ENCODE assay signal across 23 mouse cellular contexts in genomic region chr3:152403827-152404226, GRCm38 (mm10). TPM values are rescaled to one million over a fixed set of nuclear protein-coding genes. Genes with fewer than 3 reads are reported as not detected.
A peak's percentile ranks its signal among the peaks of the same experiment; 100 is the strongest.
DNase-seq lines count a peak whose midpoint lies in the region; ATAC-seq and TF ChIP-seq lines count a peak whose summit lies in the region.
"Had no signal": no experiment of that assay in that cellular context is flagged by ENCODE, and none has a peak within 500 bp of the region (broad histone marks: within the 10 kb centered on the region; RNA-seq: fewer than 3 reads in every experiment).

No protein-coding gene starts in this region.

- H3K36me3 ChIP-seq in liver, embryonic 14.5 days (replicated peaks; ENCODE audit: control insufficient read depth, insufficient read depth, low read depth), result no peaks in the 10 kb centered on the region
- peaks cover 4% of the 10 kb centered on the region; the same call in 1 of the 2 replicates for H3K36me3 ChIP-seq in liver, embryonic 11.5 days (ENCODE audit: control insufficient read depth, insufficient read depth, low read length)
- H3K36me3 ChIP-seq in forebrain, embryonic 16.5 days (ENCODE audit: control insufficient read depth, insufficient read depth), result no peaks in the 10 kb centered on the region
- H3K36me3 ChIP-seq: heart, embryonic 15.5 days; limb, embryonic 12.5 days; lung, embryonic 15.5 days; midbrain, embryonic 12.5 days had no signal

- WGBS in liver, embryonic 14.5 days (ENCODE audit: insufficient replicate concordance), result 50% methylated on average over 2 of the region's 2 CpGs
- 70% methylated on average over 2 of the region's 2 CpGs for WGBS in liver, embryonic 11.5 days
- 60% methylated on average over 2 of the region's 2 CpGs for WGBS in forebrain, embryonic 16.5 days

- intact Hi-C loops in gastrocnemius, adult 2 months (cut with DNase I), result no loop called here
- intact Hi-C loops in gastrocnemius, postnatal 36 days (cut with DNase I), result loop anchor here (10.0 kb wide), 1 partner anchor 151 kb away; no protein-coding TSS in a partner anchor

- H3K27me3 ChIP-seq in liver, embryonic 14.5 days (ENCODE audit: control insufficient read depth, insufficient read depth, low read length), result no peaks in the 10 kb centered on the region
- H3K27me3 ChIP-seq in liver, embryonic 11.5 days (replicated peaks; ENCODE audit: control insufficient read depth, insufficient read depth, low read length), result no peaks in the 10 kb centered on the region
- H3K27me3 ChIP-seq in forebrain, embryonic 16.5 days (replicated peaks; ENCODE audit: control insufficient read depth, insufficient read depth, low read length), result no peaks in the 10 kb centered on the region
- H3K27me3 ChIP-seq: heart, embryonic 15.5 days; limb, embryonic 12.5 days; lung, embryonic 15.5 days; midbrain, embryonic 12.5 days had no signal

- ATAC-seq in liver, embryonic 14.5 days (ENCODE audit: insufficient read depth), result no peak
- ATAC-seq in liver, embryonic 11.5 days (replicated peaks; ENCODE audit: low FRiP score), result no peak
- ATAC-seq in forebrain, embryonic 16.5 days, result no peak
- ATAC-seq: CD4-positive, CD25-positive, alpha-beta regulatory T cell, adult 4 months; forebrain, postnatal 0 days; hindbrain, embryonic 16.5 days; intestine, embryonic 16.5 days had no signal

- no peak overlapping the region for H3K9ac ChIP-seq in liver, embryonic 14.5 days (replicated peaks)
- H3K9ac ChIP-seq in liver, embryonic 11.5 days (ENCODE audit: low read depth, low read length), result no peak overlapping the region
- no peak overlapping the region for H3K9ac ChIP-seq in forebrain, embryonic 16.5 days (replicated peaks; ENCODE audit: low read depth, low read length)
- H3K9ac ChIP-seq: forebrain, postnatal 0 days; heart, embryonic 15.5 days; limb, embryonic 12.5 days; lung, embryonic 15.5 days; midbrain, embryonic 12.5 days had no signal

- H3K4me3 ChIP-seq in gastrocnemius, adult 2 months, result no peak overlapping the region
- H3K4me3 ChIP-seq in liver, embryonic 14.5 days (ENCODE audit: insufficient read depth in 1 of 2, low read depth in 2 of 2, low read length in 2 of 2), result no peak overlapping the region
- H3K4me3 ChIP-seq in liver, embryonic 11.5 days (ENCODE audit: low read depth, low read length), result no peak overlapping the region
- no peak overlapping the region for H3K4me3 ChIP-seq in forebrain, embryonic 16.5 days (replicated peaks; ENCODE audit: low read length)
- H3K4me3 ChIP-seq: heart, embryonic 15.5 days; limb, embryonic 12.5 days; lung, embryonic 15.5 days; midbrain, embryonic 12.5 days had no signal

- H3K4me2 ChIP-seq in liver, embryonic 14.5 days (ENCODE audit: low read depth), result peak overlapping the region; percentile 8; the same call in 1 of the 2 replicates
- H3K4me2 ChIP-seq in liver, embryonic 11.5 days, result no peak overlapping the region
- no peak overlapping the region for H3K4me2 ChIP-seq in forebrain, embryonic 16.5 days (ENCODE audit: low read length)
- H3K4me2 ChIP-seq: heart, embryonic 15.5 days; limb, embryonic 12.5 days; lung, embryonic 15.5 days; midbrain, embryonic 12.5 days had no signal

- H3K27ac ChIP-seq in gastrocnemius, adult 2 months, result peak overlapping the region; percentile 73; the same call in 1 of the 2 replicates
- H3K27ac ChIP-seq in liver, embryonic 14.5 days, result no peak overlapping the region
- no peak overlapping the region for H3K27ac ChIP-seq in liver, embryonic 11.5 days (ENCODE audit: low read depth, low read length)
- no peak overlapping the region for H3K27ac ChIP-seq in forebrain, embryonic 16.5 days (ENCODE audit: low read length)
- H3K27ac ChIP-seq: heart, embryonic 15.5 days; limb, embryonic 12.5 days; lung, embryonic 15.5 days; midbrain, embryonic 12.5 days; stomach, postnatal 0 days had no signal

- no peak for TF ChIP-seq CTCF in gastrocnemius, adult 2 months (IDR thresholded peaks at IDR 0.05)
- no peak for TF ChIP-seq CTCF in liver, embryonic 14.5 days (IDR thresholded peaks at IDR 0.05; ENCODE audit: low read depth)

- H3K4me1 ChIP-seq in liver, embryonic 14.5 days (replicated peaks; ENCODE audit: control insufficient read depth in 2 of 2, insufficient read depth in 2 of 2, low read length in 1 of 2), result peaks cover 32 to 49% of the 10 kb centered on the region in 2 experiments
- H3K4me1 ChIP-seq in liver, embryonic 11.5 days (replicated peaks; ENCODE audit: control insufficient read depth, insufficient read depth, low read length), result peaks cover 54% of the 10 kb centered on the region
- peaks cover 3% of the 10 kb centered on the region; the same call in 1 of the 2 replicates for H3K4me1 ChIP-seq in forebrain, embryonic 16.5 days (replicated peaks; ENCODE audit: control insufficient read depth, insufficient read depth, low read length)

- no peak for DNase-seq in gastrocnemius, adult 2 months
- DNase-seq in gastrocnemius, adult 18-20 months (ENCODE audit: low spot score), result no peak
- no peak for DNase-seq in liver, embryonic 14.5 days (ENCODE audit: low read depth in 3 of 3, low spot score in 3 of 3)
- no peak for DNase-seq in liver, embryonic 11.5 days (ENCODE audit: low spot score)
- peak; percentile 39 to 81 for DNase-seq in kidney, postnatal 36 days
- DNase-seq in gastrocnemius, adult 8-10 months (ENCODE audit: low spot score in 2 of 2), result no peak
- DNase-seq in gastrocnemius, postnatal 36 days, result no peak
- DNase-seq: adrenal gland, postnatal 25 days; cerebellum, adult 11-12 months; cerebellum, postnatal 14 days; embryo, embryonic 11 days; forebrain, postnatal 0 days; heart, adult 18-20 months; layer of hippocampus, adult 9-11 months had no signal

- no peak for TF ChIP-seq EP300 in liver, embryonic 14.5 days (IDR thresholded peaks at IDR 0.05; ENCODE audit: low read depth)

- H3K9me3 ChIP-seq in liver, embryonic 14.5 days (ENCODE audit: control insufficient read depth, low read length), result no peaks in the 10 kb centered on the region
- H3K9me3 ChIP-seq in liver, embryonic 11.5 days (ENCODE audit: control insufficient read depth, low read length), result no peaks in the 10 kb centered on the region
- H3K9me3 ChIP-seq in forebrain, embryonic 16.5 days (ENCODE audit: control insufficient read depth, low read length), result no peaks in the 10 kb centered on the region
- H3K9me3 ChIP-seq: heart, embryonic 15.5 days; limb, embryonic 12.5 days; lung, embryonic 15.5 days; midbrain, embryonic 12.5 days had no signal

RNA-seq across cellular contexts. Expression of gene Zzz3, which starts 8.6 kb away (rescaled TPM):
- total RNA-seq in gastrocnemius, adult 2 months (2021), result 10 to 100 TPM; 15.7 to 18.1 TPM
- total RNA-seq in gastrocnemius, adult 18-20 months (2021), result 10 to 100 TPM; 13.4 to 16.5 TPM
- polyA plus RNA-seq in liver, embryonic 14.5 days (2012; rRNA removed), result 7.3 and 7.8 TPM in 2 replicates
- 17.0 and 19.1 TPM in 2 replicates for polyA plus RNA-seq in liver, embryonic 14.5 days (2014; fragmentation: Nextera tagmentation; extraction: Ambion mirVana)
- polyA plus RNA-seq in liver, embryonic 11.5 days (2014; fragmentation: Nextera tagmentation; extraction: Ambion mirVana), result 45.5 and 45.7 TPM in 2 replicates
- total RNA-seq in gastrocnemius, adult 8-10 months (2022), result 10 to 100 TPM; 14.1 to 19.3 (median 14.8) TPM
- total RNA-seq in gastrocnemius, postnatal 36 days (2021), result 10 to 100 TPM; 11.0 to 11.5 TPM
- 32.8 and 40.6 TPM in 2 replicates for polyA plus RNA-seq in forebrain, embryonic 16.5 days (2015; fragmentation: Nextera tagmentation; extraction: Ambion mirVana)

RNA-seq across cellular contexts. Expression of gene Usp33, which starts 57.5 kb away (rescaled TPM):
- 10 to 100 TPM; 20.9 to 22.0 TPM for total RNA-seq in gastrocnemius, adult 2 months (2021)
- 10 to 100 TPM; 17.6 to 18.1 TPM for total RNA-seq in gastrocnemius, adult 18-20 months (2021)
- polyA plus RNA-seq in liver, embryonic 14.5 days (2012; rRNA removed), result 11.7 and 18.5 TPM in 2 replicates
- 23.1 and 24.8 TPM in 2 replicates for polyA plus RNA-seq in liver, embryonic 14.5 days (2014; fragmentation: Nextera tagmentation; extraction: Ambion mirVana)
- polyA plus RNA-seq in liver, embryonic 11.5 days (2014; fragmentation: Nextera tagmentation; extraction: Ambion mirVana), result 42.0 and 46.1 TPM in 2 replicates
- 10 to 100 TPM; 16.3 to 20.0 (median 18.6) TPM for total RNA-seq in gastrocnemius, adult 8-10 months (2022)
- total RNA-seq in gastrocnemius, postnatal 36 days (2021), result 10 to 100 TPM; 17.9 to 19.4 TPM
- polyA plus RNA-seq in forebrain, embryonic 16.5 days (2015; fragmentation: Nextera tagmentation; extraction: Ambion mirVana), result 107 and 109 TPM in 2 replicates

Comparison
In these comparisons a context has a peak if more than half of its experiments do, and no peak if none do; other contexts are left out.
1. DNase-seq: peak in kidney, postnatal 36 days (2 of 2); none in gastrocnemius, adult 2 months (single experiment), gastrocnemius, adult 18-20 months (single experiment), liver, embryonic 14.5 days (0 of 3), liver, embryonic 11.5 days (single experiment), gastrocnemius, adult 8-10 months (0 of 2) and gastrocnemius, postnatal 36 days (0 of 2).